Mouse (Mus musculus): Measurements from ENCODE around the gene Rhot1. TPM values are rescaled to one million over a fixed set of nuclear protein-coding genes. Genes with fewer than 3 reads are reported as not detected.
"Not testable (repeated sequence)": the region's sequence is repeated elsewhere in the genome, so short reads cannot be mapped to it uniquely, and the experiment has no call there.

Rhot1 gene
- polyA plus RNA-seq, 1 experiment from 2014 or later, result 78.6 TPM

DNA sequence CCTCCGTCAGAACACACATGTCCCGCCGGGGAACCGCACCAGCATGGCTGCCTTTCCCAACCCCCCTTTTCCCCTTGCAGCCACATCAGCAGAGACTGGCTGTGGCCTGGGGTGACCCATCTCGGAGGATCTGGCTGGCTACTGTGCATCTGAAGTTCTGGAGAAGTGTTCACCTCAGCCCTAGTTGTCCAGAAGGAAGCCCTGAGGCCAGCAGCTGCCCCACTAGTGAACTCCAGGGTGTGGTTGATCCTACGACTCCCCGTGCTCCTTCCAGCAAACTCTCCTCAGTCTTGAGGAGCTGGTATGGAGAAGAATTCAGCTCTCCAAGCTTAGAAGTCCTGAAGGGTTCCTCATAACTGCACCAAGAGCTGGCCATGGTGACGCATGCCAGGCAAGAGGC lies 30.5 kb upstream of the Rhot1 start:
- H3K36me3 ChIP-seq, result no peaks in the 10 kb centered on the region

DNA sequence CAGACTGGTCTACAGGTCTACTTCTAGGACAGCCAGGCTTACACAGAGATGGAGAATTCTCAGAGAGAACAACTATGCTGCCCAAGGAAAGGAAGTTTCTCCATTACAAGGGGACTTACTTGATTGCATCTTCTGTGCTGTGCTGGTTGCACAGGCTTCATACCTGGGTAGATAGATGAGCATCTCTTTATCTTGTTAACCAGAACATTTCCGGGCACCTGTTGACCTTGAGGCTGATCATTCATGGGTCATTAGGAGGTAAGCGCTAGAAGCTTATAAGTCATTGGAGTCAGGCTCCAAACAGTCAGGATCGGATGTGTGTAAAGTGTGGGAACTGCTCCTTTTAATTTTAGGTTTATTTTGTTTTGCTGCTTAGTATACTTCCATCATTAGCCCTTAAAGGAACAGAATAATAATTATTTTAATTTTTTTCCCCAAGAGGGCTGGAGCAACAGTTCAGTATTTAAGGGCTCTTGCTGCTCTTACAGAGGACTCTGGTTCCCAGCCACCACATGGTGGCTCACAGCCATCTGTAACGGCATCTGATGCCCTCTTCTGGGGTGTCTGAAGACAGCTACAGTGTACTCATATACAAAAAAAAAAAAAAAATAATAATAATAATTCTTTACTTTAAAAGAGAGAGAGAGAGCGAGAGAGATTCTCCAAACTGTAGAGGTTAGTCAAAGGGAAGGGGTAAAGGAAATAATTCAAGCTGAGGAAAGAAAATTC lies 27.6 kb upstream of the Rhot1 start:
- Histone ChIP-seq H3K36me3 (no peaks in the 10 kb centered on the region), H3K4me3 (no peak overlapping the region), H3K27ac (replicated peaks) (no peak overlapping the region), H3K27me3 (no peaks in the 10 kb centered on the region), H3K9me3 (no peaks in the 10 kb centered on the region), H3K4me2 (replicated peaks) (no peak overlapping the region), H3K4me1 (peaks cover 6% of the 10 kb centered on the region), H3K9ac (replicated peaks) (no peak overlapping the region)
- ATAC-seq (replicated peaks), result no peak
- 77% methylated on average over 5 of the region's 5 CpGs for WGBS

More for the DNA sequence above, 30.5 kb upstream of the Rhot1 start:
- H3K27me3 ChIP-seq, result no peaks in the 10 kb centered on the region
- no peak for ATAC-seq (replicated peaks)
- H3K27ac ChIP-seq (replicated peaks), result no peak overlapping the region
- no peaks in the 10 kb centered on the region; the same call in 1 of the 2 replicates for H3K4me1 ChIP-seq
- H3K9ac ChIP-seq (replicated peaks), result no peak overlapping the region
- no peaks in the 10 kb centered on the region for H3K9me3 ChIP-seq
- 88% methylated on average over 8 of the region's 8 CpGs for WGBS
- no peak overlapping the region for H3K4me2 ChIP-seq (replicated peaks)
- no peak overlapping the region for H3K4me3 ChIP-seq

DNA sequence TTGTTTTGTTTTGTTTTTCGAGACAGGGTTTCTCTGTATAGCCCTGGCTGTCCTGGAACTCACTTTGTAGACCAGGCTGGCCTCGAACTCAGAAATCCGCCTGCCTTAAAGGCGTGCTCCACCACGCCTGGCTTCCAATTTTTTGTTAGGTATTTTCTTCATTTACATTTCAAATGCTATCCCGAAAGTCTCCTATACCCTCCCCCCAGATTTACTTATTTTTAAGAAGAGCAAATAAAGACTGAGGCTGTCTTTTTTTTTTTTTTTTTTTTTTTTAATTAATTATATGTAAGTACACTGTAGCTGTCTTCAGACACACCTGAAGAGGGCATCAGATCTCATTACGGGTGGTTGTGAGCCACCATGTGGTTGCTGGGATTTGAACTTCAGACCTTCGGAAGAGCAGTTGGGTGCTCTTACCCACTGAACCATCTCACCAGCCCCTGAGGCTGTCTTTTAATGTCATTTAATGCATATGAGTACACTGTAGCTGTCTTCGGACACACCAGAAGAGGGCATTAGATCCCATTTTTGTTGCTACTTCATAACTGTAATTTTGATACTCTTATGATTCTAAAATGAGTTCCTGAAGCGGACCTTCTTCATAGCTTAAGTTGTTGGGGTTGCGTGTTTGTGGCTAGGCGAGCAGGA lies 25.6 kb upstream of the Rhot1 start:
- H3K9me3 ChIP-seq; H3K36me3 ChIP-seq; H3K27me3 ChIP-seq; ATAC-seq (replicated peaks); H3K27ac ChIP-seq (replicated peaks); H3K4me1 ChIP-seq: not testable (repeated sequence)
- peak overlapping the region; percentile 84 for H3K4me2 ChIP-seq (replicated peaks)
- H3K4me3 ChIP-seq, result peak overlapping the region; percentile 54
- H3K9ac ChIP-seq (replicated peaks), result peak overlapping the region; percentile 52
- 41% methylated on average over 12 of the region's 12 CpGs for WGBS

DNA sequence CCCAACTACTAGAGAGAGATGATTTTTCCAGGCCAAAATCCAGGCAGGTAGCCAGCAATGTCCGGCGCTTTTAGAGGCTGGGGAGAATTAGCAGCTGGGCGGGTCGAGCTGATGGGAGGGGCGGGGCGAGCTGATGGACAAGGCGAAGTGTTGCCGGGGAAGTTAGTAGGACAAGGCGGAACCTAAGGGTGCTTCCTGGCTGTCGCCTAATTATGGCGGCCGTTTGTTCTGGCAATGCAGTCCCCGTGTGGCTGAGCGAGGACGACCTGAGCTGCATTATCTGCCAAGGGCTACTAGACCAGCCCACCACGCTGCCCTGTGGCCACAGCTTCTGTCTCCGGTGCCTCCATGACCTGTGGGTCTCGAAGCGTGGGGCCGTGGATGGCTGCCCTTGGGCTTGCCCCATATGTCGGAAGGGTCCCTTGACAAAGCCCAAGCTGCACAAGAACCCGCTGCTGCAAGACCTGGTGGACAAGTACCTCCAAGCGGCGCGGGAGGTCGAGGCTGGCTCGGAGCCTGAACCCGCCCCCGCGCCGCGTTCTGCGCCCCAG lies 25.0 kb upstream of the Rhot1 start, which contains the start of gene Rnf135:
TSS of gene Rnf135 (plus strand) at position 147 of the 551 bp plus-strand sequence.
- Histone ChIP-seq H3K36me3 (no peaks in the 10 kb centered on the region), H3K9ac (replicated peaks) (peak within 1 kb of the TSS; percentile 52), H3K4me1 (peaks cover 6% of the 10 kb centered on the region), H3K27ac (replicated peaks) (peak within 1 kb of the TSS; percentile 48), H3K27me3 (no peaks in the 10 kb centered on the region), H3K4me2 (replicated peaks) (peak within 1 kb of the TSS; percentile 84), H3K4me3 (peak within 1 kb of the TSS; percentile 54), H3K9me3 (no peaks in the 10 kb centered on the region)
- 2% methylated on average over 33 of the region's 33 CpGs for WGBS
- ATAC-seq (replicated peaks), result peak; percentile 51; the same call in 1 of the 2 replicates

DNA sequence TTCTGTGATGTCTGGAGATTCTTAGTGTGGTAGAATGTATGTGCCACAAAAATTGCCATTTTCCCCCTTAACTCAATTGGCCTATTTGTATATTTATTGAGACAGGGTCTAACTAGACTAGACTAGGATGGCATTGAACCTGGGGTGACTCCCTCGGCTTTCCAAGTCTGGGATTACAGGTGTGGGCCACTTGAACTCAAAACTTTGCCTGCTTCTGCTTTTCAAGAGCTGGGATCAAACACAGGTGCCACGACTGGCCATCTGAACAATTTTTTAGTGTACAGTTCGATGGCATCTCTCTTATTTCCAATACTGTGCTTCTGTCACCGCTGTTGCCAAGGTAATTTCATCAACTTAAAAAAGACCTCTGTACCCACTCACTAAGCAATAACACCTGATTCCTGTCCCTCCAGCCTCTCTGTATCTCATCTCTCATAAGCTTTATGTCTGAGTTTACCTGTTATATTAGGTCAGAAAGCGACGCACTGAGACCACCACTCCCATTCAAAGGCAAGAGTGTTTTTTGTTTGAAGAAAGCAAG lies 24.2 kb upstream of the Rhot1 start:
- Histone ChIP-seq H3K27me3 (no peaks in the 10 kb centered on the region), H3K9me3 (no peaks in the 10 kb centered on the region), H3K4me3 (no peak overlapping the region; the same call in 1 of the 2 replicates), H3K4me2 (replicated peaks) (no peak overlapping the region), H3K27ac (replicated peaks) (no peak overlapping the region), H3K9ac (replicated peaks) (no peak overlapping the region), H3K4me1 (peaks cover 6% of the 10 kb centered on the region), H3K36me3 (no peaks in the 10 kb centered on the region)
- WGBS, result 94% methylated on average over 6 of the region's 6 CpGs
- ATAC-seq (replicated peaks), result no peak

DNA sequence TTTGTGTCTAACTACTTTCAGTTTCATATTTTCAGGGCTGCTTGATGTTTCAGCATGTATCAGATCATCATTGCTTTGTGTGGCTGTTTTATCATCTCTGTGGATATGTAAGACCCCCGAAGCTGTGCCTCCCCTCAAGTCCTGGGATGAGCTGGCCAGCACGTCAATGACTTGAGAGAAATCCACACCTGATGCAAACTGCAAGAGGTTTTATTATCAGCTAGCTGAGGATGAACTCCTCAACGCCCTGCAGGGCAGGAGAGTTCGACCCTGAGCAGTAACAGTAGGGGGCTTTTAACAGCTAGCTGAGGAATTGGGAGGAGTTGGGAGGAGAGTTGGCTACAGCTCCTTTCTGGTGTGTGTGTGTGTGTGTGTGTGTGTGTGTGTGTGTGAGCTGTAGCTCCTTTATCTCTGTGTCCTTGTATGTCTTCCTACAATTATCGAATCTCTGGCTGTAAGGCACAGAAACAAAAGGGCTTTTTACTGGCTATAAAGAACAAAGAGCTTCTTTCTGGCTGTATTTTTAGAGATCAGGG lies 23.3 kb upstream of the Rhot1 start:
- not testable (repeated sequence) for H3K9ac ChIP-seq (replicated peaks); H3K4me1 ChIP-seq; H3K4me3 ChIP-seq; H3K27ac ChIP-seq (replicated peaks); ATAC-seq (replicated peaks); H3K4me2 ChIP-seq (replicated peaks); H3K27me3 ChIP-seq; H3K9me3 ChIP-seq; H3K36me3 ChIP-seq
- WGBS, result 57% methylated on average over 5 of the region's 5 CpGs

DNA sequence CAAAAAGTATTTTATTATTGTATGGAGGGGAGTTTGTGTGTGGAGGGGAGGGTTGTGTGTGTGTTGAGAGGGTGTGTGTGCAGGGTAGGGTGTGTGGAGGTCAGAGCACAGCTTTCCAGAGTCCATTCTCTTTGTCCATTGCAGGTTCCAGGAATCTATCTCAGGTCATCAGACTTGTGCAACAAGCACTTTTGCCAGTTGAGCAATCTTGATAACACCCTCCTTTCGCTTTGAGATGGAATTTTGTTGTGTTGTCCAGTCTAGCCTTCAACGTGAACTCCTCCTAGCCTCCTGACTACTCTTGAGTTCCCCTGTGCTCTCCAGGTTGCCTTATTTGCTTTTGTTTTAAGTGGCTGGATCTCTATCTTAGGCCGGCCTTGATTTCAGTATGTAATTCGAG lies 18.5 kb upstream of the Rhot1 start:
- Histone ChIP-seq H3K4me1 (no peaks in the 10 kb centered on the region), H3K27me3 (no peaks in the 10 kb centered on the region), H3K27ac (replicated peaks) (no peak overlapping the region), H3K9me3 (no peaks in the 10 kb centered on the region), H3K9ac (replicated peaks) (no peak overlapping the region), H3K4me3 (no peak overlapping the region), H3K4me2 (replicated peaks) (no peak overlapping the region), H3K36me3 (no peaks in the 10 kb centered on the region)
- WGBS, result 82% methylated on average over 4 of the region's 4 CpGs
- ATAC-seq (replicated peaks), result no peak

DNA sequence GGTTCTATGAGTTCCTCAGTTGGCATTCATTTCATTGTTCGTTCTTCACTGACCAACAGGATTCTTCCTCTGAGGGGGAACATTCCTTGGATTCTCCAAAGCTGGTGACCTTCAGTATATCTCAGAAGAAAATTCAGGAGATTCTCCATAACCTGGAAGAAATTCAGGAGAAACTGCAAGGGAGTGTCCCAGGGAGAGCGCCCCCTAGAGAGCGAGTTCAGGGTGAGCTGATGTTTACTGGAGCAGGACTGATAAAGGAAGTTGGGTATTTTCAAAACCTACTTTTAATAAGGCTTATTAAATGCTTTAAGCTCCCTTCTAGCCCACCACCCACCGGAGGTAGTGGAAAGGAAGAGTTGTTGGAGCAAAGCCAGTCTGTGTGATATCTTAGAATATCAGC lies 15.0 kb upstream of the Rhot1 start:
- Histone ChIP-seq H3K36me3 (no peaks in the 10 kb centered on the region), H3K4me2 (replicated peaks) (no peak overlapping the region), H3K4me3 (no peak overlapping the region), H3K9me3 (no peaks in the 10 kb centered on the region), H3K27ac (replicated peaks) (no peak overlapping the region), H3K9ac (replicated peaks) (no peak overlapping the region), H3K4me1 (no peaks in the 10 kb centered on the region), H3K27me3 (no peaks in the 10 kb centered on the region)
- no peak for ATAC-seq (replicated peaks)
- 60% methylated on average over 4 of the region's 4 CpGs for WGBS

DNA sequence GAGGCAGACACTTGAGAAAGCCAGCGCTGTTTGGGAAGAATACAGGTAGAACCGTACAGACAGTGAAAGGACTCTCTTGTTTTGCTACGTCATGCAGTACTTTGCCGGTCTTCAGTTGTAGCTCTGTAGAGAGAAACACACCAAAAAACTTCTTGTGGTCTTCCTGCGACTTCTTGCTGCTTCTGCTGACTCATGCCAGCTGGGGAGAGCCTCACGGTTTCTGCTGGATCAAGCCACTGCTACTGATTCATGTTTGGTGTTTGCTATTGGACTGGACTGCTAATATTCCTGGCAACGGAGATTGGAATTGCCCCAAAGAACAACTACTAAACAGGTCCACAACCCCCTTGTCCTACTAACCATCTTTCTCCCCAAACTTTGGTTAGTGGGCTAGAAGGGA lies 12.5 kb upstream of the Rhot1 start:
- Histone ChIP-seq H3K4me2 (replicated peaks) (no peak overlapping the region), H3K9me3 (no peaks in the 10 kb centered on the region), H3K9ac (replicated peaks) (no peak overlapping the region), H3K36me3 (no peaks in the 10 kb centered on the region), H3K27me3 (no peaks in the 10 kb centered on the region), H3K4me1 (no peaks in the 10 kb centered on the region), H3K4me3 (no peak overlapping the region), H3K27ac (replicated peaks) (no peak overlapping the region)
- ATAC-seq (replicated peaks), result no peak
- WGBS, result 89% methylated on average over 7 of the region's 7 CpGs

DNA sequence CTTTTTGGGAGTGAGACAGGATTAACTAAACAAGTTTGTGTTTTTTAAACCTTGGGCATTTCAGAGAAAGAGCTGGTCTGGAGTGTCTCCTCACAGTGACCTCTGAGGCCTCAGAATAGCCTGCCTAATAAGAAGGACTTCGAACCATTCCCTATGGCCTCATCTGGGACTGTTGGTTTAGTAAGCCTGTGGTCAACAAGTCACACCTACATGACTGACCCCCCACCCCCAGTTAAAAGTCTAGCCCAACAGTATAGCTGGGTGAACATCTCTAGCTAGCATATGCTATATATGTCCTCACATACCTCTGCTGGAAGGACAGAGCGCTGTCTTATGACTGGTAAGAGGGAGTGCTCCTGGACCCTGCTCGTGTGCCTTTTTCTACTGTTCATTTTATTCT lies 9.5 kb upstream of the Rhot1 start:
- Histone ChIP-seq H3K4me2 (replicated peaks) (no peak overlapping the region), H3K9me3 (no peaks in the 10 kb centered on the region), H3K9ac (replicated peaks) (no peak overlapping the region), H3K27me3 (no peaks in the 10 kb centered on the region), H3K4me3 (no peak overlapping the region), H3K4me1 (no peaks in the 10 kb centered on the region), H3K27ac (replicated peaks) (no peak overlapping the region), H3K36me3 (no peaks in the 10 kb centered on the region)
- ATAC-seq (replicated peaks), result no peak
- WGBS, result 91% methylated on average over 3 of the region's 3 CpGs

DNA sequence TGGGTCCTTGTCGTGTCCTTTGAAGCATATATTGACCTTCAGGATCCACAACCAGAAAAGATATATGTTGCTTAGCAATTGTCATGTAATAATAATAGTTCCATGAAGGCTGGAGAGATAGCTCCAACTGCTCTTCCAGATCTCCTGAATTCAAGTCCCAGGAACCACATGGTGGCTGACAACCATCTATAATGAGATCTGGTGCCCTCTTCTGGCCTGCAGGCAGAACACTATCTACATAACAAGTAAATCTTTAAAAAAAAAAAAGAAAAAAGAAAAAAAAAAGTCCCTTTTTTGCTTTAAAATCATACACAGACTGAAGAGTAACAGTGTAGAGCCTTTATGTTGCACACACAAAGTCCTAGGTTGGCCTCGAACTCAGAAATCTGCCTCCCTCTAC lies 9.0 kb upstream of the Rhot1 start:
- no peak for ATAC-seq (replicated peaks)
- 99% methylated on average over 2 of the region's 2 CpGs for WGBS
- no peaks in the 10 kb centered on the region for H3K9me3 ChIP-seq
- H3K27me3 ChIP-seq, result no peaks in the 10 kb centered on the region
- no peak overlapping the region for H3K4me3 ChIP-seq
- H3K36me3 ChIP-seq, result no peaks in the 10 kb centered on the region
- H3K4me1 ChIP-seq, result no peaks in the 10 kb centered on the region
- H3K4me2 ChIP-seq (replicated peaks), result no peak overlapping the region
- H3K27ac ChIP-seq (replicated peaks), result no peak overlapping the region
- H3K9ac ChIP-seq (replicated peaks), result no peak overlapping the region

DNA sequence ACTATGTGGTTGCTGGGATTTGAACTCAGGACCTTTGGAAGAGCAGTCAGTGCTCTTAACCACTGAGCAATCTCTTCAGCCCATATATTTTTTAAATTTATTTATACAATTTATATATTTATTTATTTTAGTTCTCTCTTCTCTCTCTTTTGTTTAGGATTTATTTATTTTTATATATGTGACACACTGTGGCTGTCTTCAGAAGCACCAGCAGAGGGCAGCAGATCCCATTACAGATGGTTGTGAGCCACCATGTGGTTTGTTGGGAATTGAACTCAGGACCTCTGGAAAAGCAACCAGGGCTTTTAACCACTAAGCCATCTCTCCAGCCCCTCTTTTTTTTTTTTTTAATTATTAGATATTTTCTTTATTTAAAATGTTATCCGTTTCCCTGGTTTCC lies 8.5 kb upstream of the Rhot1 start:
- Histone ChIP-seq H3K36me3 (no peaks in the 10 kb centered on the region), H3K4me1 (no peaks in the 10 kb centered on the region), H3K9me3 (no peaks in the 10 kb centered on the region), H3K9ac (replicated peaks) (no peak overlapping the region), H3K4me2 (replicated peaks) (no peak overlapping the region), H3K27ac (replicated peaks) (no peak overlapping the region), H3K27me3 (no peaks in the 10 kb centered on the region), H3K4me3 (no peak overlapping the region)
- no peak for ATAC-seq (replicated peaks)
- WGBS, result 76% methylated on average over 1 of the region's 1 CpGs
